Mouse (Mus musculus) liver, embryonic 15.5 days (tissue): ENCODE data around the gene Irf8. TPM values are rescaled to one million over a fixed set of nuclear protein-coding genes. Genes with fewer than 3 reads are reported as not detected.

Experiments used
- ATAC-seq: fragments of 200-750 bp; cut with Nextera tagmentation; 2 replicates; pipeline ENCODE4 v1.8.0; 2017; ENCODE audit warnings: moderate number of reproducible peaks, mild to moderate bottlenecking, moderate library complexity; ENCODE audit not compliant: insufficient read depth
- H3K27ac ChIP-seq: fragments of 300-500 bp; sonication (generic); replicated peaks from 2 replicates; pipeline ENCODE4 v1.5.1; 2015; ENCODE audit warnings: mild to moderate bottlenecking, inconsistent platforms
- H3K27me3 ChIP-seq: fragments of 300-500 bp; sonication (generic); 2 replicates; pipeline ENCODE4 v1.6.1; 2015; ENCODE audit warnings: mild to moderate bottlenecking, inconsistent platforms
- H3K36me3 ChIP-seq: fragments of 300-500 bp; sonication (generic); replicated peaks from 2 replicates; pipeline ENCODE4 v1.6.1; 2015; ENCODE audit warnings: moderate library complexity, mild to moderate bottlenecking, inconsistent platforms
- H3K4me1 ChIP-seq: fragments of 300-500 bp; sonication (generic); replicated peaks from 2 replicates; pipeline ENCODE4 v1.6.1; 2015; ENCODE audit warnings: inconsistent platforms
- H3K4me2 ChIP-seq: fragments of 300-500 bp; sonication (generic); 2 replicates; pipeline ENCODE4 v1.6.1; 2015; ENCODE audit warnings: moderate library complexity, mild to moderate bottlenecking, inconsistent platforms
- H3K4me3 ChIP-seq: fragments of 300-500 bp; sonication (generic); replicated peaks from 2 replicates; pipeline ENCODE4 v1.5.1; 2015; ENCODE audit warnings: mild to moderate bottlenecking, inconsistent platforms
- H3K9ac ChIP-seq: fragments of 300-500 bp; sonication (generic); 2 replicates; pipeline ENCODE4 v1.6.1; 2015; ENCODE audit warnings: moderate library complexity, mild to moderate bottlenecking, inconsistent platforms
- H3K9me3 ChIP-seq: fragments of 300-500 bp; sonication (generic); replicated peaks from 2 replicates; pipeline ENCODE4 v1.6.1; 2016; ENCODE audit warnings: inconsistent platforms
- whole genome bisulfite sequencing: fragments of 180-500 bp; shearing (Covaris S2); methylation state at CpG from one replicate; pipeline ENCODE4 v1.1.7; 2015; ENCODE audit warnings: mixed read lengths; ENCODE audit not compliant: insufficient replicate concordance; 5-methylcytosine and 5-hydroxymethylcytosine counted together
- polyA plus RNA-seq: library from polyadenylated mRNA; unstranded; fragments of >200 nt; fragmentation: Nextera tagmentation; extraction: Ambion mirVana; gene quantifications from 2 replicates; pipeline ENCODE4 v1.2.1, GENCODE M21; 2015

The Irf8 gene
- polyA plus RNA-seq, 1 experiment from 2014 or later = 17.4 TPM

GRCm38 (mm10) chr8:120751226-120752081 lies 15.3 kb downstream of the Irf8 start:
- H3K27ac ChIP-seq = no peak overlapping the region; the same call in 1 of the 2 replicates
- H3K27me3 ChIP-seq = no peaks in the 10 kb centered on the region
- H3K4me2 ChIP-seq = peak overlapping the region; percentile 23; the same call in 1 of the 2 replicates
- no peak overlapping the region for H3K9ac ChIP-seq
- no peak overlapping the region for H3K4me3 ChIP-seq
- H3K36me3 ChIP-seq = no peaks in the 10 kb centered on the region
- 54% methylated on average over 21 of the region's 21 CpGs for WGBS
- no peaks in the 10 kb centered on the region for H3K9me3 ChIP-seq
- H3K4me1 ChIP-seq = peaks cover 16% of the 10 kb centered on the region
- no peak for ATAC-seq

DNA sequence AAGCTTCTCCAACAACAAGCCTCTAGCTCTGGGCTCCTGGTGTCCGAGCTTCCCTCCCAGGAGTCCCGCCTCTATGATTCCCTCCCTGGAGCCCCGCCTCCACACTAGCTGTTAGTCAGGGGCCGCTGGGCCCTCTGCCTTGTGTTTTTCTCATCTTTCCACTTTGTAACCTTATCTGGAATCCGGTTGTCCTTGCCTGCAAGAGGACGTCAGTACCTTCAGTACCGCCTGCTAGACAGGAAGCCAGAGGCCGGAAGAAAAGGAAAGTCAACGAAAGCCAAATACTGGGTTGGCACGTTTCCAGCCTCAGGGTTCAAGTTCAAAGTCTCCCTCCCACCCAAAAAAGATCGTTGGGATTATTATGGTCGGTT lies 15.9 kb downstream of the Irf8 start:
- Histone ChIP-seq H3K4me1 (peaks cover 16% of the 10 kb centered on the region), H3K4me3 (no peak overlapping the region), H3K4me2 (peak overlapping the region; percentile 23; the same call in 1 of the 2 replicates), H3K27me3 (no peaks in the 10 kb centered on the region), H3K9ac (no peak overlapping the region), H3K9me3 (no peaks in the 10 kb centered on the region), H3K27ac (no peak overlapping the region; the same call in 1 of the 2 replicates), H3K36me3 (no peaks in the 10 kb centered on the region)
- peak; percentile 17; the same call in 1 of the 2 replicates for ATAC-seq
- WGBS = 4% methylated on average over 12 of the region's 12 CpGs

DNA sequence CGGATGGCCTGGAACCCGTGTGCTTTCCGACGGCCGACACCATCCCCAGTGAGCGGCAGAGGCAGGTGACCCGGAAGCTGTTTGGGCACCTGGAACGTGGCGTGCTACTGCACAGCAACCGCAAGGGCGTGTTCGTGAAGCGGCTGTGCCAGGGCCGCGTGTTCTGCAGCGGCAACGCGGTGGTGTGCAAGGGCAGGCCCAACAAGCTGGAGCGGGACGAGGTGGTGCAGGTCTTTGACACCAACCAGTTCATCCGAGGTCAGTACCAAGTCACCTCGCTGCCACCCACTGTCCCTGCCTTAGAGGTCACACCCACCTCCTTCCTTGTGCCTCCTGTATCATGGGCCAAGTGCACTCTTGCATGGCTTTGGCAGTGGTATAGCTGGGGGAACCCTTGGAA lies 17.3 kb downstream of the Irf8 start:
- Histone ChIP-seq H3K9ac (no peak overlapping the region), H3K27ac (no peak overlapping the region), H3K4me3 (no peak overlapping the region), H3K27me3 (no peaks in the 10 kb centered on the region), H3K4me1 (peaks cover 16% of the 10 kb centered on the region), H3K36me3 (no peaks in the 10 kb centered on the region), H3K9me3 (no peaks in the 10 kb centered on the region), H3K4me2 (no peak overlapping the region)
- WGBS = 81% methylated on average over 22 of the region's 22 CpGs
- ATAC-seq = no peak

DNA sequence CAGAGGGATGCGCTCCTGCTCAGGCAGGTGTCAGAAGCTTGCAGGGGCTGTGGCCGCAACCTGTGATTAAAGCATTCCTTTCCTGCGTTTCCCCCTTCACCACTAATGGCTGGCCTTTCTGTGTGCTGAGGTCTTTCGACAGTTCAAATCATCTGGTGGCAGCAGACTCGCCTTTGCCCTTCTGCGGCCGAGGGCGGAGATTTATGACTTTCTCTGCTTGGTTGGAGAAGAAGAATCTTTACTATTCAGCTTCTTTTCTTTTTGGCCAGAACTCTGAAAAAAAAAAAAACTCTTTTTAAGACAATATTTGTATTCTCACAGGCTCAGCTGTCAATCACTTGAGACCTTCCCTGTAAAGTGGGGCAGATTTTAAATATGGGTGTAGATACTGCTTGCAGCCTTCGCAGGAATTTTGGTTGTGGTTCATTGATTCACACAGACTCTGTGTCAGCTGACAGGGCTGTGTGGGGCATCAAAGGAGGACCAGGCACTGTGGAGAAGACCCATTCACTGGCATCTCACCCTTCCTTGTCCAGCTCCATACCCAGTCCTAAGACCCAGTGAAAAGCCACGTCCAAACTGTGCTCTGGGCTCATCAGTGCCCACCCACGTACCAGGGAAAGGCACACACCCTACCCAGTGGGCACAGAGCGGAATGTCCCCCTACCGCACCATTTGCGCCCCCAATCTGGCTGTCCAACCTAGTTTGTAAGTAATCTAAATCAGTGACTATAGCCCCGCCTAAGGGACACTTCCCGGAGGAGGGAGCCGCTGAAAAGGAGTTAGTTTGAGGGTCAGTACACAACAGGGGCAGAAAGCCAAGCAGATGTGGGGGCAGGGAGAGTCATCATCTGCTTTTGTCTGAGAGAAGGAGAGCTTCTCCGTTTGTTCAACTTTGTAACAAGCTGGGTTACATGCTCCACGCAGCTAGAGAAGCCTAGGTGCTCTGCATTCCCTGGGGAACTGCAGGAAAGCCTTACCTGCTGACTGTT lies 19.4 kb downstream of the Irf8 start:
- H3K36me3 ChIP-seq = no peaks in the 10 kb centered on the region
- H3K27me3 ChIP-seq = no peaks in the 10 kb centered on the region
- H3K9ac ChIP-seq = no peak overlapping the region
- no peaks in the 10 kb centered on the region for H3K9me3 ChIP-seq
- no peak for ATAC-seq
- H3K4me3 ChIP-seq = no peak overlapping the region
- WGBS = 64% methylated on average over 19 of the region's 19 CpGs
- H3K4me1 ChIP-seq = peaks cover 16% of the 10 kb centered on the region
- H3K4me2 ChIP-seq = no peak overlapping the region
- no peak overlapping the region for H3K27ac ChIP-seq

- H3K9me3 ChIP-seq = no peaks in the 10 kb centered on the region
- no peaks in the 10 kb centered on the region for H3K4me1 ChIP-seq
- no peak overlapping the region for H3K27ac ChIP-seq
- H3K4me3 ChIP-seq = no peak overlapping the region
- no peak for ATAC-seq
- no peaks in the 10 kb centered on the region for H3K27me3 ChIP-seq
- no peak overlapping the region for H3K9ac ChIP-seq
- H3K4me2 ChIP-seq = no peak overlapping the region
- 49% methylated on average over 4 of the region's 4 CpGs for WGBS
- H3K36me3 ChIP-seq = no peaks in the 10 kb centered on the region
Observed at GRCm38 (mm10) chr8:120758005-120758404, 21.8 kb downstream of the Irf8 start.

GRCm38 (mm10) chr8:120759847-120760246 lies 23.7 kb downstream of the Irf8 start:
- H3K4me2 ChIP-seq = no peak overlapping the region
- H3K4me1 ChIP-seq = no peaks in the 10 kb centered on the region
- H3K36me3 ChIP-seq = no peaks in the 10 kb centered on the region
- no peak for ATAC-seq
- H3K9ac ChIP-seq = no peak overlapping the region
- H3K27me3 ChIP-seq = no peaks in the 10 kb centered on the region
- no peaks in the 10 kb centered on the region for H3K9me3 ChIP-seq
- 47% methylated on average over 6 of the region's 6 CpGs for WGBS
- no peak overlapping the region for H3K4me3 ChIP-seq
- H3K27ac ChIP-seq = no peak overlapping the region

DNA sequence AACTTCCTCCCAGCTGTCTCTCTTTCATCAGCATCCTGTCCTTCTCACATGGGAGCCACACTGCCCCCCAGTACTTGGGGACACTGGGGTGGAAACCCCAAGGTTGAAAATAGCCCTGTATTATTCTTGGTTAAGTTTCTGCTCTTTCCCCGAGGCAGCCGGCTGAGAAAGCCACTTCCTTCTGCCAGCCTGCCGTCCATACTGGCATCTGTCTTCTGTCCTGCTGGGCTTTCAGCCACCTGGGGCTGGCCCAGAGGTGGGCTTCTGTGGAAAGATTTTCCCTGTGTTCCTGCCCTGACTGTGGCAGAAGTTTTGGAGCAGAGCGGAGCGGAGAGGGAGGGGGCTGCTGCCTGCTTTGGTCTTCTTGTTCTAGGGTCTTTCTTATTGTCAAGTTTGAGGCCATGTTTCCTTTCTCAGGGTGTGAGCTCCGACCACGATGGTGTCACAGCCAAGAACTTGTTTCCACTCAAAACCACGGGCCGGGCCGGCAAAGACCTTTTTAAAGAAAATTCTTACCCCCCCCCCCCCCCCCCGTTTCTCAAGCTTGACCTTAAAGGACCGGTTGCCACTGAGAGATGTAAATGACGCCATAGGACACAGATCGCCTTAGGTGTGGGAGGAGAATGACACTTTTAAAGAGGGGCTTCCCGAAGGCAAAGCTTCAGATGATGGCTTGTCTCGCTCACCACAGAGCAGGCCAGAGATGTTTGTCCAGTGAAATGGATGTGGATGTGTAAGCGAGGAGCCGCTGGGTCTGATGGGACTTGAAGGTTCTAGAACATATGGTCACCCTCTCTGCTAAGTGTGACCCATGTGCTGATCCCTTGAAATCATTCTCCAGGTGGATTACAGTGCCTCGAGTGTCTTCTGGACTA lies 24.4 kb downstream of the Irf8 start:
- 46% methylated on average over 19 of the region's 19 CpGs for WGBS

GRCm38 (mm10) chr8:120763267-120763666 lies 27.1 kb downstream of the Irf8 start:
- ATAC-seq = no peak
- Histone ChIP-seq H3K36me3 (no peaks in the 10 kb centered on the region), H3K27me3 (no peaks in the 10 kb centered on the region), H3K9me3 (no peaks in the 10 kb centered on the region), H3K4me2 (no peak overlapping the region), H3K27ac (no peak overlapping the region), H3K4me3 (no peak overlapping the region), H3K4me1 (no peaks in the 10 kb centered on the region), H3K9ac (no peak overlapping the region)
- WGBS = 13% methylated on average over 5 of the region's 5 CpGs

More for the DNA sequence above, 24.4 kb downstream of the Irf8 start:
- Histone ChIP-seq H3K36me3 (no peaks in the 10 kb centered on the region), H3K9me3 (no peaks in the 10 kb centered on the region), H3K4me2 (no peak overlapping the region), H3K4me3 (no peak overlapping the region), H3K9ac (no peak overlapping the region), H3K27ac (no peak overlapping the region), H3K27me3 (no peaks in the 10 kb centered on the region), H3K4me1 (no peaks in the 10 kb centered on the region)
- no peak for ATAC-seq

DNA sequence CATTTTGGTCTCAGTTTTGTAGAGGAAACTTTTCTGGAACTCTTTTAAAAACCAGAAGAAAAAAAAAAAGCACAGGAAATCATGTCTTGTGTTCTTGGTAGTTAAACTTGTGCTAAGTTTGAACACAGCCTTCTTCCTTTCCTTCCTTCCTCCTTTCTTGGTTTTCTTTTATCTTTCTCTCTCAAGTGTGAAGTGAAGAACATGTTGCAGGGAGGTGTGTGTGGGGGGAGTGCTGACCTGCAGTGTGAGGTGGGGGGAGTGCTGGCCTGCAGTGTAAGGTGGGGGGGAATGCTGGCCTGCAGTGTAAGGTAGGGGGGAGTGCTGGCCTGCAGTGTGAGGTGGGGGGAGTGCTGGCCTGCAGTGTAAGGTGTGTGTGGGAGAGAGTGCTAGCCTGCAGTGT lies 28.5 kb downstream of the Irf8 start:
- ATAC-seq = no peak
- H3K9me3 ChIP-seq = no peaks in the 10 kb centered on the region
- no peak overlapping the region for H3K4me2 ChIP-seq
- H3K4me3 ChIP-seq = no peak overlapping the region
- no peak overlapping the region for H3K27ac ChIP-seq
- no peaks in the 10 kb centered on the region for H3K4me1 ChIP-seq
- H3K36me3 ChIP-seq = no peaks in the 10 kb centered on the region
- H3K27me3 ChIP-seq = no peaks in the 10 kb centered on the region
- no peak overlapping the region for H3K9ac ChIP-seq

DNA sequence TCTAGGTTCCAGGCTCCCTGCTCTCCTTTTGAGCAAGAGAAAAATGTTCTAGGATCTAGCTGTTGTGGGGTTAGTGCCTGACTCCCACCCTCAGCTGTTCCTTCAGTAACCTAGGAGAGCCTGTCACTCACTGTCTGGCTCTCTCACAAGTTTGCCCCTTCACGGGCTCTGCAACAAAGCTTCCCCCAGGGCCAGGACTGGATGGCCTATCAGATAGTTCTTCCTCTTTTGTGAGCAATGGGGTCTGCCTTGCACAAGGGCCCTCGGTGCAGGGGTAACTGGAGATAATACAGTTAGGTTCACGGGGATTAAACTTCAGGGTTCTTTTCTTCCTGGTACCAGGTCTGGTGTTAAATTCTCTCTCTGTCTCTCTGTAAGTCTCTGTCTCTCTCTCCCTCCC lies 30.5 kb downstream of the Irf8 start:
- Histone ChIP-seq H3K27ac (no peak overlapping the region), H3K36me3 (no peaks in the 10 kb centered on the region), H3K4me1 (no peaks in the 10 kb centered on the region), H3K9me3 (no peaks in the 10 kb centered on the region), H3K4me2 (no peak overlapping the region), H3K4me3 (no peak overlapping the region), H3K27me3 (no peaks in the 10 kb centered on the region), H3K9ac (no peak overlapping the region)
- WGBS = 2% methylated on average over 3 of the region's 3 CpGs
- no peak for ATAC-seq
